Mouse (Mus musculus): ENCODE results near the gene Heg1. TPM values are rescaled to one million over a fixed set of nuclear protein-coding genes. Genes with fewer than 3 reads are reported as not detected.

Gene Heg1
- polyA plus RNA-seq, 1 experiment from 2014 or later = 40.7 TPM

DNA sequence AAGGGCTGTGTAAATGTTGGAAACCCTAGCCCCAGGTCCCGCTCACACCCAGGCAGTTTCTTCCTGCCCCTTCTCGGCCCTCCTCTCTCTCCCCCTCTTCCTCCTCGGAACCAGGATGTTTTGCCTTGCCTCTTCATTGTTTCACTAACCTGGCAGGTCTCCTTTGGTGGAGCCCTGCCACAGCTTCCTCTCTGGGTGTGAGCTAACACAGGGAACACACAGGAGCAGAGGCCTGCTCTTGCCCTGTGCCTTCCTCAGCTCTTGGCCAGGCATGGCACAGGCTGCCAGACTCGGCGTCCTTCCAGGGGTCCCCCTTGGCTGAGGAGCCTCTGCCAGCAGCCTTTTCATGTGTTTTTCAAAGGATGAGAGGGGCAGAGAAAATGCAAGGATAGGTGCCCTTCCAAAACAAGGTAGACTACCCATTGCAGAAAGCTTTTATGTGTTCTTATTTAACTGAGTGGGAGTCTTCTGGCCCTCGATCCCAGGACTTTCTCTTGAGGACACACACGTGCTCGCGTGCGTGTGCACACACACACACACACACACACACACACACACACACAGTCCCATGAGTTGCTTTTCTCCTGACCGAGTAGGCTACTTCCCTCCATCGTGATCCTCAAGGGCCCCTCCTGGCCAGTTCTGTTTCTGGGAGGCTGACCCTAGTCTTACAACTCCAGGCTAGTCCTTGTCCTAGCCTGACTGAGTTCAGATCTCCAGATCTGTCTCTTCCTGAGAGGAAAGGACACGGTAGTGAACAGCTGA is 12.8 kb downstream of the Heg1 start:
- 74% methylated on average over 13 of the region's 13 CpGs for WGBS
- ATAC-seq (ENCODE audit: low FRiP score) (no peak), DNase-seq (ENCODE audit: low spot score, missing footprints) (no peak)
- Histone ChIP-seq H3K36me3 (ENCODE audit: control insufficient read depth, insufficient read depth, low read length) (peaks cover 4% of the 10 kb centered on the region; the same call in 1 of the 2 replicates), H3K4me2 (no peak overlapping the region), H3K27ac (ENCODE audit: low read depth, low read length) (peak overlapping the region; percentile 57), H3K4me3 (ENCODE audit: low read depth, low read length) (no peak overlapping the region), H3K27me3 (ENCODE audit: control insufficient read depth, insufficient read depth, low read length) (no peaks in the 10 kb centered on the region), H3K4me1 (ENCODE audit: control insufficient read depth, insufficient read depth, low read length) (peaks cover 28% of the 10 kb centered on the region), H3K9me3 (ENCODE audit: control insufficient read depth, low read length) (no peaks in the 10 kb centered on the region), H3K9ac (ENCODE audit: low read length) (peak overlapping the region; percentile 36; the same call in 1 of the 2 replicates)

DNA sequence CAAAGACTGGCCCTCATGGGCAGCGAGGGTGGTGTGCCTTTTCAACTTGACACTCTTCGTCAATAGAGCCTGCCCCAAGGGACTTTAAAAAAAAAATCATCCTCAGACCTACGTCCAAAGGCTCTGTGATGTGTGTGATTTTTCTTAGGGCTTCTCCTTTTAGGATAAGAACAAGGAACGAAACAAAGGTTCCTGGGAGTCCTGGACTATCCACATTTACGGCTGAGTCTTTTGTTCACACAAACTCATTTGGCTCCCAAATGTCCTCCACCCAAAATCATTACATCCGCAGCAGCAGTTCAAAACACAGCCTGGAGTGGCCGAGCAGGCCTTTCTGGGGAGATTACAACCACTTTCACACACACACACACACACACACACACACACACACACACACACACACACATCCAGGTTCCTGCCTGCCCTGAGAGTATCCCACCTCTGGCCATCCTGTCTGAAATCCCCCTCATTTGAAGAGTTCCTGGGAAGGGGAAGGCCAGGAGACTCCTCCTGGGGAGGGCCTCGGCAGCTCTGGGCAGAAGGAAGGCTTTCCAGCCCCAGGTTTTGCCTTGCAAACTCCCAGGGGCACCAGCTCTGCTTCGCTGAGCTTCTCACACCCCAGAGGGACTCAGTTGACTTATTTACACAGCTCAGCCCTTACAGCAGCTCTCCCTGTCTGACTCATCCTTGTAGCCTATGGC is 13.6 kb downstream of the Heg1 start:
- Histone ChIP-seq H3K9me3 (ENCODE audit: control insufficient read depth, low read length) (no peaks in the 10 kb centered on the region), H3K27me3 (ENCODE audit: control insufficient read depth, insufficient read depth, low read length) (no peaks in the 10 kb centered on the region), H3K4me2 (no peak overlapping the region), H3K36me3 (ENCODE audit: control insufficient read depth, insufficient read depth, low read length) (peaks cover 4% of the 10 kb centered on the region; the same call in 1 of the 2 replicates), H3K9ac (ENCODE audit: low read length) (peak overlapping the region; percentile 36; the same call in 1 of the 2 replicates), H3K27ac (ENCODE audit: low read depth, low read length) (peak overlapping the region; percentile 57), H3K4me1 (ENCODE audit: control insufficient read depth, insufficient read depth, low read length) (peaks cover 27% of the 10 kb centered on the region), H3K4me3 (ENCODE audit: low read depth, low read length) (no peak overlapping the region)
- ATAC-seq (ENCODE audit: low FRiP score) = no peak
- WGBS = 44% methylated on average over 9 of the region's 9 CpGs
- DNase-seq (ENCODE audit: low spot score, missing footprints) = no peak

DNA sequence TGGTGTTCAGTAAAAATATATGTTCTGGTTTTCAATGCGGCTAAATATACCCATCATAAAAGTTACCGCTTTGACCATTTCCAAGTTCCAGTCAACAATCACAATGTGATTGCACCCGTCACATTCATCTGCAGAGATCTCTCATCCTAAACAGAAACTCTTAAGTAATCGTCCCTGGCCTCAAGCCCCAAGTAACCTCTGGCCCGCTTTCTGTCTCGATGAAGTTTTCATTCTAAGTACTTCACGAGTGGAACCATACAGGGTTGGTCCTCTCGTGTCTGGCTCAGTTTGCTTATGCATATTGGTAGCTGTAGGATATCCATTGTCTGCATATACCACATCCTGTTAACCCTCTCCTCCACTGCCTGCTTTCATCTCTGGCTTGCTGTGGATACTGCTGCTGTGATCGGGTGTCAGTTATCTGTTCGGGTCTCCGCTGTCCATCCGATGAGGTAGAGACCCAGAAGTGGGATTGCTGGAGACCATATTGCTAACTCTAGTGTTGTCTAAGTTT is 14.2 kb downstream of the Heg1 start:
- 69% methylated on average over 12 of the region's 12 CpGs for WGBS
- Histone ChIP-seq H3K9me3 (ENCODE audit: control insufficient read depth, low read length) (no peaks in the 10 kb centered on the region), H3K27me3 (ENCODE audit: control insufficient read depth, insufficient read depth, low read length) (no peaks in the 10 kb centered on the region), H3K27ac (ENCODE audit: low read depth, low read length) (peak overlapping the region; percentile 57), H3K9ac (ENCODE audit: low read length) (no peak overlapping the region; the same call in 1 of the 2 replicates), H3K4me3 (ENCODE audit: low read depth, low read length) (no peak overlapping the region), H3K4me2 (no peak overlapping the region), H3K4me1 (ENCODE audit: control insufficient read depth, insufficient read depth, low read length) (peaks cover 27% of the 10 kb centered on the region), H3K36me3 (ENCODE audit: control insufficient read depth, insufficient read depth, low read length) (no peaks in the 10 kb centered on the region)
- ATAC-seq (ENCODE audit: low FRiP score) (no peak), DNase-seq (ENCODE audit: low spot score, missing footprints) (no peak)

DNA sequence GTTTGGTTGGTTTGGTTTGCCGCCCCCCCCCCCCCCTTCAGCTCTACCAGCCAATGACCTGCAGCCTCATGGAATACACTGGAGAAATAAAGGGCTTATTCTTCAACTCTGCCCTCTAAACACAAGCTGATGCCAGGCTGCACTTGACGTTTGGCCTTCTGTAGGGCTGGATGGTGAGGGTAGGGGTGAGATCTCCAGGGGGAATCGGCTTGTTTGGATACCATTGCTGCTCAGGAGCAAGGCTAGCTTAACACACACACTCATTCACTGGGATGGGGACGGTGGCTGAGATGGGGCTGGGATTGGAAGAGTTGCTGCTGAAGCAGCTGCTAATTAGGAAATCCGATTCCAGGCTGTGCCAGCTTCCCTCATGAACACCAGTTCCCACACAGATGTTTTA is 16.4 kb downstream of the Heg1 start:
- Histone ChIP-seq H3K4me3 (ENCODE audit: low read depth, low read length) (no peak overlapping the region), H3K27ac (ENCODE audit: low read depth, low read length) (no peak overlapping the region), H3K9ac (ENCODE audit: low read length) (no peak overlapping the region), H3K9me3 (ENCODE audit: control insufficient read depth, low read length) (no peaks in the 10 kb centered on the region), H3K36me3 (ENCODE audit: control insufficient read depth, insufficient read depth, low read length) (no peaks in the 10 kb centered on the region), H3K4me2 (no peak overlapping the region), H3K27me3 (ENCODE audit: control insufficient read depth, insufficient read depth, low read length) (no peaks in the 10 kb centered on the region), H3K4me1 (ENCODE audit: control insufficient read depth, insufficient read depth, low read length) (peaks cover 32% of the 10 kb centered on the region)
- 75% methylated on average over 5 of the region's 5 CpGs for WGBS
- DNase-seq (ENCODE audit: low spot score, missing footprints) (no peak), ATAC-seq (ENCODE audit: low FRiP score) (no peak)

DNA sequence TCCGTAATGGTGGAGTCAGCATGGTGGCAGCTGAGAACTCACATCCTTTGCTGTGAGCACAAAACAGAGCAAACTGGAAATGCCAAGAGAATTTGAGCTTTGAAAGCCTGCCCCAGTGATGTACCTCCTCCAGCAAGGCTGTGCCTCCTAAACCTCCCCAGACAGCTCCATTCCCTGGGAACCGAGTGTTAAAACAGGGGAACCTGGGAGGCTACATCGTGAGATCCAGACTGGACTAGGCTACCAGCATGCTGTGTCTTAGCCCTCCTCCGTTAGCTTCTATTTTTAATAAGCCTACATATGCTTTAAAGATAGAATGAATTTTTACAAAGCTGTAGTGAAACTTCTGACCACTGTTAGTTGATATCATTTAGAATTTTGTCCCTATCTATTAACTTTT is 17.7 kb downstream of the Heg1 start:
- WGBS = 91% methylated on average over 4 of the region's 4 CpGs
- Histone ChIP-seq H3K9ac (ENCODE audit: low read length) (no peak overlapping the region), H3K4me2 (no peak overlapping the region), H3K9me3 (ENCODE audit: control insufficient read depth, low read length) (no peaks in the 10 kb centered on the region), H3K27me3 (ENCODE audit: control insufficient read depth, insufficient read depth, low read length) (no peaks in the 10 kb centered on the region), H3K4me3 (ENCODE audit: low read depth, low read length) (no peak overlapping the region), H3K36me3 (ENCODE audit: control insufficient read depth, insufficient read depth, low read length) (no peaks in the 10 kb centered on the region), H3K27ac (ENCODE audit: low read depth, low read length) (no peak overlapping the region), H3K4me1 (ENCODE audit: control insufficient read depth, insufficient read depth, low read length) (peaks cover 23% of the 10 kb centered on the region)
- DNase-seq (ENCODE audit: low spot score, missing footprints) (no peak), ATAC-seq (ENCODE audit: low FRiP score) (no peak)

DNA sequence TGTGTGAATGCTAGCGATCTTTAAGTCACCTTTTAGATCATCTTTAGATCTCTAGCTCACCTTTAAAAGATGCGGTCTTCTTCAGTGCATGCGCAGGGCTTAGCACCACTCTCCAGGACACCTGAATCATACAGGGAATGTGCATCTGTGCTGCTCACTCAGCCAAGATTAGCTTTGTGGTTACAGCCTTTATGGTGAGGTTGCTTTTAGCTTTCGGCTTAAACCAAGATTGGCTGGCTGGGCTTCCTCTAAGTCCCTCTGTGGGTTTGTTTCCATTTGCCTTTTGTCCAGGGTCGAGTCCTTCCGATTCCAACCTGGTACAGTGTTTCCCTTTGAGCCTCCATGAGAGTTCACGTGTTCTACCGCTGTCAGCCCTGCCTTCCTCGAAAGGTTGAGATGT is 20.1 kb downstream of the Heg1 start:
- peaks cover 9% of the 10 kb centered on the region for H3K4me1 ChIP-seq (ENCODE audit: control insufficient read depth, insufficient read depth, low read length)
- H3K4me3 ChIP-seq (ENCODE audit: low read depth, low read length) = no peak overlapping the region
- no peak overlapping the region for H3K9ac ChIP-seq (ENCODE audit: low read length)
- ATAC-seq (ENCODE audit: low FRiP score) (no peak), DNase-seq (ENCODE audit: low spot score, missing footprints) (no peak)
- H3K27ac ChIP-seq (ENCODE audit: low read depth, low read length) = no peak overlapping the region
- WGBS = 77% methylated on average over 9 of the region's 9 CpGs
- no peaks in the 10 kb centered on the region for H3K27me3 ChIP-seq (ENCODE audit: control insufficient read depth, insufficient read depth, low read length)
- H3K36me3 ChIP-seq (ENCODE audit: control insufficient read depth, insufficient read depth, low read length) = no peaks in the 10 kb centered on the region
- no peak overlapping the region for H3K4me2 ChIP-seq
- H3K9me3 ChIP-seq (ENCODE audit: control insufficient read depth, low read length) = no peaks in the 10 kb centered on the region

DNA sequence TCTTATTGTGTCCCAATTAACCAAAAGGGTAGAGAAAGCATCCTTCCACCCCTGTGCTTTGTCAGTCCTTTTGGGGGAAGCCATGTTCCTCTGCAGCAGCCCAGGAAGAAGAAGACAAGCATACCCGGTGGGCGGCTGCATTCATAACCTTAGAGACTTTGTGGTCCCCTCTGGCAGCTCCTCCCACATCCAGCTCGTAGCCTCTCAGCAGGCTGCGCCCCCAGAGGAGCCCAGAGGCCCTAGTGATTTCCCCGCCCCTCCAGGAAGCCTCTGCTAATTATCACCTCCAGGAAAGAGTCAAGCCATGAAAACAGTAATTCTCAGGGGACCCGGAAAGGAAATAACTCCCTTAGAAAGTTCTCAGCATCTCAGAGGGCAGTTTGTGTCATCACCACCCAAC is 21.1 kb downstream of the Heg1 start:
- H3K4me2 ChIP-seq = no peak overlapping the region
- peaks cover 3% of the 10 kb centered on the region; the same call in 1 of the 2 replicates for H3K36me3 ChIP-seq (ENCODE audit: control insufficient read depth, insufficient read depth, low read length)
- WGBS = 45% methylated on average over 6 of the region's 6 CpGs
- H3K4me1 ChIP-seq (ENCODE audit: control insufficient read depth, insufficient read depth, low read length) = peaks cover 9% of the 10 kb centered on the region
- no peaks in the 10 kb centered on the region for H3K9me3 ChIP-seq (ENCODE audit: control insufficient read depth, low read length)
- ATAC-seq (ENCODE audit: low FRiP score) (no peak), DNase-seq (ENCODE audit: low spot score, missing footprints) (no peak)
- H3K27me3 ChIP-seq (ENCODE audit: control insufficient read depth, insufficient read depth, low read length) = no peaks in the 10 kb centered on the region
- no peak overlapping the region for H3K4me3 ChIP-seq (ENCODE audit: low read depth, low read length)
- H3K27ac ChIP-seq (ENCODE audit: low read depth, low read length) = no peak overlapping the region
- H3K9ac ChIP-seq (ENCODE audit: low read length) = no peak overlapping the region

DNA sequence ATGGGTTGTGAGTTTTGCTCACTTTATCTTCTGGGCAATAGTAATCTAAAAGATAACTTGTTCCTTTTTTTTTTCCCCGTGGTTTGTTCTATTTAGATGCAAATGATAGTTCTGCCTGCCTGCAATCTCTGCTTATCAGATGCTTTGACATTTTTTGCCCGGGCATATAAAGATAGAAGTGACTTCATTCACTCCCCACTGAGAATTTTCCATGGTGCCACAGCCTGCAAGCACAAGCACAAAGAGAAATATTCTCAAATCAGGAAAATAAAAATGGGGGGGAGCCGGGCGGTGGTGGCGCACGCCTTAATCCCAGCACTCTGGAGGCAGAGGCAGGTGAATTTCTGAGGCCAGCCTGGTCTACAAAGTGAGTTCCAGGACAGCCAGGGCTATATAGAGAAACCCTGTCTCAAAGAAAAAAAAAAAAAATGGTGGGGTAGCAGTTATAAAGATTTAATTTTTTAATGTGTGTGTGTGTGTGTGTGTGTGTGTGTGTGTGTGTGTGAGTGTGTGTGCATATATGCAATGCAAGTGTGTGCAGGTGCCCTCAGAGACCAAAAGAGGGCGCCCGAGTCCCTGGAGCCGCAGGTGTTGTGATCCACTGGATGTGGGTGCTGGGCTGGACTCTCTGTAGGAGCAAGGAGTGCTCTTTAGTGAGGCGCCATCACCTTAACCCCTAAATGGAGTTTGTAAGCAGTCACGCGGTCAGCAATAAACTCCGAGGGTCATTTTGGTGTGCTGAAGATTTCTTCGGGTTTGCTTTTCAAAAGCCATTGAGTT is 22.1 kb downstream of the Heg1 start:
- 95% methylated on average over 14 of the region's 14 CpGs for WGBS
- H3K9ac ChIP-seq (ENCODE audit: low read length) = no peak overlapping the region
- H3K9me3 ChIP-seq (ENCODE audit: control insufficient read depth, low read length) = no peaks in the 10 kb centered on the region
- H3K4me1 ChIP-seq (ENCODE audit: control insufficient read depth, insufficient read depth, low read length) = peaks cover 9% of the 10 kb centered on the region
- H3K27me3 ChIP-seq (ENCODE audit: control insufficient read depth, insufficient read depth, low read length) = no peaks in the 10 kb centered on the region
- no peak for DNase-seq (ENCODE audit: low spot score, missing footprints)
- no peak overlapping the region for H3K4me2 ChIP-seq
- H3K27ac ChIP-seq (ENCODE audit: low read depth, low read length) = no peak overlapping the region
- H3K4me3 ChIP-seq (ENCODE audit: low read depth, low read length) = no peak overlapping the region
- peaks cover 3% of the 10 kb centered on the region; the same call in 1 of the 2 replicates for H3K36me3 ChIP-seq (ENCODE audit: control insufficient read depth, insufficient read depth, low read length)
- no peak for ATAC-seq (ENCODE audit: low FRiP score)
